Mouse (Mus musculus) right cerebral cortex, postnatal 10 days (tissue): Measurements from ENCODE around the gene Samd14.

Source experiments
- DNase-seq, 2 experiments: peaks; one replicate each; pipeline ENCODE4 v3.0.0; 2021; ENCODE audit warnings: low spot score in 2 of 2

The Samd14 gene

DNA sequence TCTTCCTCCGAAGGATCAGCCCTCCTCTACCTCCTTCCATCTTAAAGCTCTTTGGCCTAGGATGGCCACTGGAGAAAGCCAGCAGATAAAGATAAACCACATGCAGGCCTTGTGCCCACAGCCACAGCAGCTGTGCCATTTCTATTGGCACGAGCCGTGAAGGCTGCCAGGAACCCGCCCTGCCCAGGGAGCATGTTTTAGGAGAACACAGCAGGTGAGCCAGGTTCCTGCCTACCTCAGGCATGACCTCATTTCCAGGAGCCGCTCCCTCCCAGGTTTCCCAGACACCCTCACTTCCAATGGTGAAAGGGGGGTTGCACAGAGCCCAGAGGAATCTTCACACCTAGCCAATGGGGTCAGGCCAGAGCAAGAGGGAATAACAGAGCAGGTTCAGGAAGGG, 63.1 kb downstream of the Samd14 start:
- no peak for DNase-seq

DNA sequence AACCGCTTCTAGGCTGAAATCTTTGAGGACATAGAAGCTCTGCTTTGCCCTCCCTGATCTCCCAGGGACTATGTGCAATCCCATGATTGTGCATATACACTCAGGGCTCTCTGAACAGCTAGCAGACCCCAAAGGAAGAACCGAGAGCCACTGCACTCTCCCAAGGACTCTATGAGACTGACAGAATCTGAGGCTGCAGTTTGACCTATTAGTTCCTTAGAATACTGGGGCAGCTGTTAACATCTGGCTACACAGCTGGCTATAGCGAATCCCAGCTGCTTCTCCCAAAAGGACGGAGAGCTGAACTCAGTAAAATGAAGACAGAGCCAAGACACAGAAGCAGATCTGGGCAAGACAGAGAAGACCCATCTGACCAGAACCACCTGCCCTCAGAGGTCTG, 64.2 kb downstream of the Samd14 start:
- no peak for DNase-seq

DNA sequence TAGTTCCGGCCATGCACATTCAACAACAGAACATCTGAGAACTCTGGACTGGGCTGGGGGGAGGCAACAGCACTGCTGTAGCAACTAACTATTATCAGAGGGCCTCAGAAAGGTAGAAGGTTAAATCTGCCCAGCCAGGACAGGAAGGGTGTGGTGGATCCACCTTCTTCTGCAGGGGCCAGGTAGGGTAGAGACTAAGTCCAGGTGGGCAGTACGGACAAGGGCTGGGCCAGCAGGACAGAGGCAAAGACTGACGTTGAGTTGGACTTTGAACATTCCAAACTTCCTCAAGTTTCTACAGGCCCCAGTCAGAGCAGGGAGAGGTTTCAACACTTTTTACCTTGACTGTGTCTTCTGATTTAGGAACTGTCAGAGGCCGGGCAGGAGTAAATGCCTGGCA, 65.0 kb downstream of the Samd14 start:
- DNase-seq: no peak

DNA sequence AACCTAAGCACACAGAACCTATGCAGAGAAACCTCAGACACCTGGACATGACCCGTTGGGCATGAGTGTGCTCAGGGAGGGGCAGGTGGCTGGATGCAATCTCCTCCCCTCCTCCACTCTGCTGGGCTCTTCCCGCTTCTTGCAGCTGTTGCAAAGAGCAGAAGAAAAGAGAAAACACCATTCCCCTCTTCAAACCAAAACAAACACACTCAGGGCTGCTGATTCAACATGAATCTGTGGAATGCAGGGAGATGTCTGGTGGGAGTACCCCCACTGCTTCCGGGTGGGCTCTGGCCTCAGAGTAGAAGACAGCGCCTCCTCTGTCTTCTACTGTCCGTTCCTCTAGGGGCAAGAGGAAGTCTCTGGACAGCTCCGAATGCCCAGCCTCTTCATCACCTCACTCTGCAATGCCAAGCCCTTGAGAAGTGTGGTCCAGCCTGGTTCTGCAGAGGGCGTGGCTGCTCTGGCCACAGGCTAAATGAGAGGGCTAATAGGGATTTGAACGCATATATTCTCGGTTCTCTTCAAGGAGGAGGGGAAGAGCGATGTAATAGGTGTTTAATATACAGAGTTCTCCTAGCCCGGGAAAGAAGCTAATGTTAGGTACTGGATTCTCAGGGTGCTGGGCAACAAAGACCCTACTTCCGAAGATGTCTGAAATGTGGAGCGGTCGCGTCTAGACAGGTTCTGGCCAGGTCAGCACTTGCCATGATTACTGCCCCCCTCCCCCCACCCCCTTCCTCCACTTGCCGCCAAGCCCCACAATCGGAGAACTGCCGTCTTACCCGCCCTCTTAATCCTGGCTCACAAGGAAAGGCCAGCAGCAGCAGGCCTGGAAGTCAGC, 65.7 kb downstream of the Samd14 start:
- DNase-seq: no peak
